Mouse (Mus musculus): ENCODE measurements around the gene Fam53b. TPM values are rescaled to one million over a fixed set of nuclear protein-coding genes. Genes with fewer than 3 reads are reported as not detected.

The Fam53b gene
- polyA plus RNA-seq, 1 experiment, result 52.4 TPM

DNA sequence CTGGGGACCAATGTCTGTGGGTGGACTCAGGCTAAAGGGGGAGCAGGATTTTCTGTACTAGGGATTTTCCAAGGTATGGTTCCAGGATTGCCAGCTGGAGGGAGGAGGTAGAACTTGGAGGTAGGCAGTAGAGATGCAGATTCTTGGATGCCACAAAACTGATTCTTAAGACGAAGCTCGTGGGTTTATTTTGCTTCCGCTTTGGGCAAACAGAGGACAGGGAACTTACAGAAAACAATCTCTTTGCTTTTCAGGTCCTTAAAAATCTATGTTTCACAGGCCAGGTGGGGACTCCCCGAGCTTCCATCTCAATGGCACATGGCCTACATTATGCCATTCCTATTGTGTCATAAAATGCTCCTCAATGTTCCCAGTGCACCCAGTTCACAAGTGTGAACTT lies 49.4 kb downstream of the Fam53b start:
- DNase-seq (ENCODE audit: low read depth in 1 of 2, low spot score in 2 of 2), result no peak
- Histone ChIP-seq H3K4me3 (ENCODE audit: extremely low read depth, insufficient read depth, insufficient read length) (no peak overlapping the region), H3K27me3 (ENCODE audit: control insufficient read depth, insufficient read depth, low read length) (no peaks in the 10 kb centered on the region), H3K4me1 (ENCODE audit: control insufficient read depth, insufficient read depth, insufficient read length) (peaks cover 9% of the 10 kb centered on the region; the same call in 1 of the 2 replicates), H3K27ac (ENCODE audit: insufficient read depth, low read length) (peak overlapping the region; percentile 22), H3K36me3 (ENCODE audit: control insufficient read depth, insufficient read depth, low read length) (peaks cover 23% of the 10 kb centered on the region)
- TF ChIP-seq CTCF (IDR thresholded peaks at IDR 0.05; ENCODE audit: extremely low read depth, insufficient read depth, insufficient read length, insufficient replicate concordance) (no peak), POLR2A (IDR thresholded peaks at IDR 0.05; ENCODE audit: low read depth, low read length) (no peak)
- 85% methylated on average over 4 of the region's 4 CpGs for WGBS

DNA sequence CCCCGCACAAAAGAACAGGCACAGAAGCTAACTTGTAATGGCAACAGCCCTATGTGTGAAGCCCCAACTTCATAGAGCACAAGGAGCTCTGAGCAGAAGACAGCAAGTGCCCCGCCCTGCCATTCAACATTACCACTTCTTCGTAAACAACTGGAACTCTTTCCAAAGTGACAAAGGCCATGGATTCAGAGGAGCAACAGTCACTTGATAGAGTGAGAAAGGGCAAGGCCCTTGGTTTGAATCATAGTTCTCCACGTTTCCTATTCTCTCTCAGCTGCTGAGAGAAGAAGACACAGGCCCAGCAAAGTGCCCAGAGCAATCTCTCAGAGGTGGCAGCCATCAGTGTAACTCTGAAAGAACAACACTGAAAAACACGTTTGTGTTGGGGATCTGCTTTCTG lies 49.8 kb downstream of the Fam53b start:
- no peak for TF ChIP-seq POLR2A (IDR thresholded peaks at IDR 0.05; ENCODE audit: low read depth, low read length)
- no peak for TF ChIP-seq CTCF (IDR thresholded peaks at IDR 0.05; ENCODE audit: extremely low read depth, insufficient read depth, insufficient read length, insufficient replicate concordance)
- H3K27ac ChIP-seq (ENCODE audit: insufficient read depth, low read length), result peak overlapping the region; percentile 22
- WGBS, result 89% methylated on average over 5 of the region's 5 CpGs
- no peaks in the 10 kb centered on the region for H3K27me3 ChIP-seq (ENCODE audit: control insufficient read depth, insufficient read depth, low read length)
- DNase-seq (ENCODE audit: low read depth in 1 of 2, low spot score in 2 of 2), result no peak
- H3K36me3 ChIP-seq (ENCODE audit: control insufficient read depth, insufficient read depth, low read length), result peaks cover 21% of the 10 kb centered on the region
- no peak overlapping the region for H3K4me3 ChIP-seq (ENCODE audit: extremely low read depth, insufficient read depth, insufficient read length)
- H3K4me1 ChIP-seq (ENCODE audit: control insufficient read depth, insufficient read depth, insufficient read length), result peaks cover 9% of the 10 kb centered on the region; the same call in 1 of the 2 replicates

DNA sequence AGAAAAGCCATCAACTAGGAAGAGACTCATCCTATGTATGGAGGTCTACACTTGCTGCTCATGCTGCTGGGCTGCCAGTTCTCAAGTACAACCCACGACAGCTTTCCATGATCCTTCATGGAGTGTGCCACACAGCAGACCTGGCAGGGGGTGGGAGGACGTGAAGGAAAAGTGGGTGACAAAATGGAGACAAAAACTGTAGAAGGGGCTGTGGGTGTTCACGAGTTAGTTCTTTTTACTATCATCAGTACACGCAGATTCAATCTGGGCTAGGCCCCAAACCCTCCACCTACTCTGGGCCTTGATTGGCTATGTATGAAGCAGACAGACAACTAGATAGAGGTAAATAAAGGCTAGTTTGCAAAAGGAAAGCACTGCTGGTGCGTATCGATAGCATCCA lies 50.3 kb downstream of the Fam53b start:
- no peak overlapping the region for H3K4me3 ChIP-seq (ENCODE audit: extremely low read depth, insufficient read depth, insufficient read length)
- H3K4me1 ChIP-seq (ENCODE audit: control insufficient read depth, insufficient read depth, insufficient read length), result peaks cover 7% of the 10 kb centered on the region; the same call in 1 of the 2 replicates
- H3K27me3 ChIP-seq (ENCODE audit: control insufficient read depth, insufficient read depth, low read length), result no peaks in the 10 kb centered on the region
- 92% methylated on average over 6 of the region's 6 CpGs for WGBS
- H3K27ac ChIP-seq (ENCODE audit: insufficient read depth, low read length), result peak overlapping the region; percentile 14; the same call in 1 of the 2 replicates
- H3K36me3 ChIP-seq (ENCODE audit: control insufficient read depth, insufficient read depth, low read length), result peaks cover 19% of the 10 kb centered on the region
- no peak for DNase-seq (ENCODE audit: low read depth in 1 of 2, low spot score in 2 of 2)
- no peak for TF ChIP-seq POLR2A (IDR thresholded peaks at IDR 0.05; ENCODE audit: low read depth, low read length)
- no peak for TF ChIP-seq CTCF (IDR thresholded peaks at IDR 0.05; ENCODE audit: extremely low read depth, insufficient read depth, insufficient read length, insufficient replicate concordance)

DNA sequence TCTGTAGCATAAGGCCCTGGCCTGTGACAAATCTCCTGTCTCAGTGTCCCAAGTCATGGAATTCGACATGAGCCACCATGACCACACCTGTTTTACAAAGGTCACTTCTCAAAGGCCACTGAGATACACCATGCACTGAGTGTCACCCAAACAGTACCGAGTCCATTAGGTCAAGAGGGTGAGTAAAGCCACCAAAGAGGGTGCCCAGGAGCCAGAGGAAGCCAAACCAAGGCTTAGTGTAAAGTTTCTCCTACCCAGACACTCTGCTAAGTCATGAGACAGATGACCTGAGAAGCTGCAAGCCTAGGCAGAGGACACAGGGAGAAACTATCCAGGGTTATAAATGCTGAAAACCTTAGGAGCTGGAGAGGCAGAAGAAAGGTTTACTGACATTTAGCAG lies 52.3 kb downstream of the Fam53b start:
- Histone ChIP-seq H3K27me3 (ENCODE audit: control insufficient read depth, insufficient read depth, low read length) (no peaks in the 10 kb centered on the region), H3K4me1 (ENCODE audit: control insufficient read depth, insufficient read depth, insufficient read length) (peaks cover 3% of the 10 kb centered on the region; the same call in 1 of the 2 replicates), H3K4me3 (ENCODE audit: extremely low read depth, insufficient read depth, insufficient read length) (no peak overlapping the region), H3K36me3 (ENCODE audit: control insufficient read depth, insufficient read depth, low read length) (peaks cover 29% of the 10 kb centered on the region), H3K27ac (ENCODE audit: insufficient read depth, low read length) (no peak overlapping the region)
- 98% methylated on average over 2 of the region's 2 CpGs for WGBS
- TF ChIP-seq CTCF (IDR thresholded peaks at IDR 0.05; ENCODE audit: extremely low read depth, insufficient read depth, insufficient read length, insufficient replicate concordance) (no peak), POLR2A (IDR thresholded peaks at IDR 0.05; ENCODE audit: low read depth, low read length) (no peak)
- DNase-seq (ENCODE audit: low read depth in 1 of 2, low spot score in 2 of 2), result no peak

DNA sequence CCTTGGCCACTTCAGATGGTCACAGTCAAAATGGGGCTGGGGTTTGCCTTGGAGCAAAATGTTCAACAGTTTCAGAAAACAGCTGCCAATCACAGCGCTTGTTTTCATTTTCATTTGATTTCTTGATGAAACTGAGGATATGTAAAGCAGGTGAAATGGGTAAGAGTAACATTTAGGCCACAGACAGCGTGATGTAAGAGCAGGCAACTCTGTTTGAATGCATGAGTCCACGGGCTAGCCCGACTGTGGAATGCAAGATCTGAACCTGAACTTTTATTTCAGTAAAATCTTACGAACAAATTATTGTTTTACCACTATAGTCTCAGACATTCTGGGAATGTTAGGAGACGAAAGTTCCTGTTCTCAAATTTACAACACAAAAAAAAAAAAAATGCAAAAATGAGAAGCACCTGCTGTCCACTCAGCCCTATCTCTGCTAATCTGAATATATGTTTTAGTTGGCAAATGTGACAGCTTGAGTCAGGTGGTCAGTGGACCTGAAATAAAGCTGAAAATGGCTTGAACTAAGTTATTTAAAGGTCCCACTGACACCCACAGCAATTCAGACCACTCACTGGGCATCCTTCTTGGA lies 53.0 kb downstream of the Fam53b start:
- peaks cover 3% of the 10 kb centered on the region; the same call in 1 of the 2 replicates for H3K4me1 ChIP-seq (ENCODE audit: control insufficient read depth, insufficient read depth, insufficient read length)

DNA sequence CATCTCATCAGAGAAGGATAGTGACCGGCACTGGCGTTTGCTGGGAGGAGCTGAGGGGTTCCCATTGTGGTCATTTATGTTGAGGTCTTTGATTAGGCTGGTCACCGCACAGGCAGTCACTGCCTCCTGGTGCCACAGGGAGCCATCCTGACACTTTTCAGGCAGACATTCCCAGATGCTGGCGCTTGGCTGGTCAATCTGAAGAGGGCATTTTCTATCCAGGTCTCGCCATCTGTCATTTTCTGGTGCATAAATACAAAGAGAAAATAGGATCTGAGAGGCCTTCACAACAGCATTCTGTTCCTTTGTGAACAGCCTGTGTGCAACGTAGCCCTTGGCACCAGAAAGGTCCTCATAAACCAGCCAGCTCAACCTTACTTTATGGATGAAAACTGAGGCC lies 53.8 kb downstream of the Fam53b start:
- H3K27ac ChIP-seq (ENCODE audit: insufficient read depth, low read length), result no peak overlapping the region
- H3K4me3 ChIP-seq (ENCODE audit: extremely low read depth, insufficient read depth, insufficient read length), result no peak overlapping the region
- no peaks in the 10 kb centered on the region for H3K27me3 ChIP-seq (ENCODE audit: control insufficient read depth, insufficient read depth, low read length)
- TF ChIP-seq POLR2A (IDR thresholded peaks at IDR 0.05; ENCODE audit: low read depth, low read length) (no peak), CTCF (IDR thresholded peaks at IDR 0.05; ENCODE audit: extremely low read depth, insufficient read depth, insufficient read length, insufficient replicate concordance) (no peak)
- no peaks in the 10 kb centered on the region; the same call in 1 of the 2 replicates for H3K4me1 ChIP-seq (ENCODE audit: control insufficient read depth, insufficient read depth, insufficient read length)
- no peak for DNase-seq (ENCODE audit: low read depth in 1 of 2, low spot score in 2 of 2)
- H3K36me3 ChIP-seq (ENCODE audit: control insufficient read depth, insufficient read depth, low read length), result peaks cover 32% of the 10 kb centered on the region
- WGBS, result 95% methylated on average over 6 of the region's 6 CpGs

More for the DNA sequence above, 53.0 kb downstream of the Fam53b start:
- no peaks in the 10 kb centered on the region for H3K27me3 ChIP-seq (ENCODE audit: control insufficient read depth, insufficient read depth, low read length)
- no peak for DNase-seq (ENCODE audit: low read depth in 1 of 2, low spot score in 2 of 2)
- H3K4me3 ChIP-seq (ENCODE audit: extremely low read depth, insufficient read depth, insufficient read length), result no peak overlapping the region
- H3K27ac ChIP-seq (ENCODE audit: insufficient read depth, low read length), result no peak overlapping the region
- peaks cover 32% of the 10 kb centered on the region for H3K36me3 ChIP-seq (ENCODE audit: control insufficient read depth, insufficient read depth, low read length)
- 86% methylated on average over 6 of the region's 6 CpGs for WGBS
- TF ChIP-seq CTCF (IDR thresholded peaks at IDR 0.05; ENCODE audit: extremely low read depth, insufficient read depth, insufficient read length, insufficient replicate concordance), result no peak
- TF ChIP-seq POLR2A (IDR thresholded peaks at IDR 0.05; ENCODE audit: low read depth, low read length), result no peak

DNA sequence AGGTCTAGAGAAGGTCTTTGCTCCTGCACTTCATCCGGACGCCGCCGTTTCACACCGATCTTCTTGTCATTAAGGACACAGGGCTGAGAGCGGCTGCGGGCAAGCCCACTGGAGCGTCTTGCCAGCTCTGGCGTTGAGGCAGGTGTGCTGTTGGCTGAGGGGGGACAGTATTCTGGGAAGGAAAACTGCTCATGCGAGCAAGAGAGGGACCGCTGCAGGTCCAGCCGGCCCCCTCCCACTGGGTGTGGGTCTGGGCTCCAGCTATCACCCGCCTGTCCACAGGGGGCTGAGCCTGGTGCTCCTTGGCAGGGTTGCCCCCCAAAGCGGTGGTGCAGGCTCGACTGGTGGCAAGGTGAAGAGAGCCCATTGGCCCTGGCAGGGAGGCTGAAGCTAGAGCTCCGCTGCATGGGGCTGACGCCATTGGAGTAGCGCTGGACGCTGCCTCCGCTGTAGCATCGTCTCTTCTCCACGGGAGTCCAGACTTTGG lies 54.2 kb downstream of the Fam53b start:
- H3K27ac ChIP-seq (ENCODE audit: insufficient read depth, low read length), result no peak overlapping the region
- H3K4me3 ChIP-seq (ENCODE audit: extremely low read depth, insufficient read depth, insufficient read length), result no peak overlapping the region
- no peaks in the 10 kb centered on the region for H3K27me3 ChIP-seq (ENCODE audit: control insufficient read depth, insufficient read depth, low read length)
- WGBS, result 97% methylated on average over 22 of the region's 22 CpGs
- DNase-seq (ENCODE audit: low read depth in 1 of 2, low spot score in 2 of 2), result no peak
- H3K36me3 ChIP-seq (ENCODE audit: control insufficient read depth, insufficient read depth, low read length), result peaks cover 32% of the 10 kb centered on the region
- no peak for TF ChIP-seq POLR2A (IDR thresholded peaks at IDR 0.05; ENCODE audit: low read depth, low read length)
- no peak for TF ChIP-seq CTCF (IDR thresholded peaks at IDR 0.05; ENCODE audit: extremely low read depth, insufficient read depth, insufficient read length, insufficient replicate concordance)
- H3K4me1 ChIP-seq (ENCODE audit: control insufficient read depth, insufficient read depth, insufficient read length), result no peaks in the 10 kb centered on the region; the same call in 1 of the 2 replicates
